Mouse (Mus musculus): ENCODE measurements around the gene Adam23.

- TF ChIP-seq CTCF (IDR thresholded peaks at IDR 0.05; ENCODE audit: low read depth) (no peak), EP300 (IDR thresholded peaks at IDR 0.05; ENCODE audit: low read depth) (no peak)
These were observed 133.5 kb downstream of the Adam23 start for GRCm38 (mm10) chr1:63579153-63579552.
